Mouse (Mus musculus) midbrain, embryonic 16.5 days (tissue): ENCODE data around the gene Chd2. TPM values are rescaled to one million over a fixed set of nuclear protein-coding genes. Genes with fewer than 3 reads are reported as not detected.

ENCODE experiments used
- ATAC-seq: fragments of 200-750 bp; cut with Nextera tagmentation; 2 replicates; pipeline ENCODE4 v1.8.0; 2017; ENCODE audit warnings: moderate TSS enrichment
- H3K27ac ChIP-seq: fragments of 300-500 bp; sonication (generic); 2 replicates; pipeline ENCODE4 v1.5.1; 2014; ENCODE audit warnings: mild to moderate bottlenecking, low read length, mixed read lengths
- H3K27me3 ChIP-seq: fragments of 300-500 bp; sonication (generic); 2 replicates; pipeline ENCODE4 v1.6.1; 2014; ENCODE audit warnings: low read depth, low read length, mixed read lengths; ENCODE audit not compliant: control insufficient read depth, insufficient read depth
- H3K36me3 ChIP-seq: fragments of 300-500 bp; sonication (generic); 2 replicates; pipeline ENCODE4 v1.6.1; 2014; ENCODE audit warnings: mild to moderate bottlenecking, low read length, moderate library complexity, mixed read lengths; ENCODE audit not compliant: control insufficient read depth, insufficient read depth
- H3K4me1 ChIP-seq: fragments of 300-500 bp; sonication (generic); 2 replicates; pipeline ENCODE4 v1.6.1; 2014; ENCODE audit warnings: mild to moderate bottlenecking, low read length, mixed read lengths; ENCODE audit not compliant: control insufficient read depth, insufficient read depth
- H3K4me2 ChIP-seq: fragments of 300-500 bp; sonication (generic); 2 replicates; pipeline ENCODE4 v1.6.1; 2014; ENCODE audit warnings: mild to moderate bottlenecking, low read length, mixed read lengths
- H3K4me3 ChIP-seq: fragments of 300-500 bp; sonication (generic); 2 replicates; pipeline ENCODE4 v1.5.1; 2014; ENCODE audit warnings: low read depth, mild to moderate bottlenecking, low read length, moderate library complexity, mixed read lengths
- H3K9ac ChIP-seq: fragments of 300-500 bp; sonication (generic); 2 replicates; pipeline ENCODE4 v1.6.1; 2014; ENCODE audit warnings: low read depth, low read length, mixed read lengths
- H3K9me3 ChIP-seq: fragments of 300-500 bp; sonication (generic); replicated peaks from 2 replicates; pipeline ENCODE4 v1.6.1; 2014; ENCODE audit warnings: mild to moderate bottlenecking, low read length, mixed read lengths; ENCODE audit not compliant: control insufficient read depth, poor library complexity, severe bottlenecking
- whole genome bisulfite sequencing: fragments of 180-500 bp; shearing (Covaris S2); extraction: QIAGEN DNeasy Blood & Tissue Kit; methylation state at CpG from one replicate; pipeline ENCODE4 v1.1.7; 2014; 5-methylcytosine and 5-hydroxymethylcytosine counted together
- polyA plus RNA-seq: library from polyadenylated mRNA; unstranded; fragments of >200 nt; fragmentation: Nextera tagmentation; extraction: Ambion mirVana; gene quantifications from 2 replicates; pipeline ENCODE4 v1.2.1, GENCODE M21; 2015

Chd2 gene
- 44.8 and 49.0 TPM in 2 replicates for polyA plus RNA-seq

DNA sequence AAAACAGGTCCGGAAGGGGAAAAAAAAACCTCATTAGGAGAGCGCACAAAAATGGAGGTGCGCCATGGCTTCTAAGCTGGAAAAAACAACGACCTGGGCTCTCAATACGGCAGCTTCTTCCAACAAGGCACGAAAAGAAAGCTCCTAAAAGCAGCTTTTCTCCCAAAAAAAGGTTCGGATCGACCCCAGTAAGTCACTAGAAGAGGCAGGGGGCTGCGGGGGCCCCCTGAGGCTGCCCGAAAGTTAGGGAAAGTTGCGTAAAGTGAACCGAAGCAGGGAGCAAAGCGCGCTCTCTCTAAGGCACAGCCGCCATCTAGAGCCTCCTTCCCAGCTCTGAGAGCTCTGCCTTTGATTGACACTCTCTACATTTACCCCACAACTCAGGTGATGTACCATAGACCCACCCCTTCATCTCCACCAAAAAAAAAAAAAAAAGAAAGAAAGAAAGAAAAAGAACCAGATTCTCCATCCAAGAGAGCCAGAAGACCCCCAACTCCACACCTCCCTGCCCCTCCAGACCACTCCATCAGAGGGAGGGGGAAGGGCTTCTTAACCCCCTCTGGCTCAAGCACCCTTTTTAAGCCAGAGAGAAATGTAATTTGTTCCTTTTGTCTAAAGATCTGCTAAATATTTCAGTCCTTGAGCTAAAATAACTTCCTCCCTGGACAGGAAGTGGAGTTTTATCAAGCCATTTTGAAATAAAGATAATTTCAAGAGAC is at the start of gene Chd2:
Gene Chd2, minus strand, starts transcription at position 419 of the 719 bp plus-strand sequence.
- H3K27ac ChIP-seq, result peak within 1 kb of the TSS; percentile 95
- H3K9me3 ChIP-seq, result no peaks in the 10 kb centered on the region
- peak within 1 kb of the TSS; percentile 67 for H3K4me2 ChIP-seq
- 0 out of 2 replicates have a peak, but pooled peaks have one; percentile 37 for ATAC-seq
- no peaks in the 10 kb centered on the region for H3K36me3 ChIP-seq
- H3K27me3 ChIP-seq, result no peaks in the 10 kb centered on the region
- H3K4me1 ChIP-seq, result peaks cover 16% of the 10 kb centered on the region
- under 1% methylated on average over 15 of the region's 15 CpGs for WGBS
- peak within 1 kb of the TSS; percentile 72 for H3K9ac ChIP-seq
- peak within 1 kb of the TSS; percentile 64 for H3K4me3 ChIP-seq

DNA sequence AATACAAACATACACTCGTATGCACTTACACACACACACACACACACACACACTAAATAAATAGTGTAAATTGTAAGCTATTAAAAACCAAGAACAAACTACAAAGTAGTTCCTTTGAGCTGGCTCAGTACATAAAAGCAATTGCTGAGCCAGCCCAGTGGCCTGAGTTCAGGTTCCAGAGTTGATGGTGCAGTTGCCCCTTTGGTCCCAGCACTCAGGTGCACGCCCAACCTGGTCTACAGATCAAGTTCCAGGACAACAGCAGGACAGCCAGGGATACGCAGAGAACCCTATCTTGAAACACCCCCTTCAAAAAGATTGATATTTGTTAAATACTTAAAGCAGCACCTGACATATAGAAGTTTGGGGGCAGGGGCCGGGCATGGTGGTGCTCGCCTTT is 49.1 kb upstream of the Chd2 start:
- Histone ChIP-seq H3K9me3 (no peaks in the 10 kb centered on the region), H3K4me1 (peaks cover 19% of the 10 kb centered on the region)
- WGBS, result over 99% methylated on average over 5 of the region's 5 CpGs

DNA sequence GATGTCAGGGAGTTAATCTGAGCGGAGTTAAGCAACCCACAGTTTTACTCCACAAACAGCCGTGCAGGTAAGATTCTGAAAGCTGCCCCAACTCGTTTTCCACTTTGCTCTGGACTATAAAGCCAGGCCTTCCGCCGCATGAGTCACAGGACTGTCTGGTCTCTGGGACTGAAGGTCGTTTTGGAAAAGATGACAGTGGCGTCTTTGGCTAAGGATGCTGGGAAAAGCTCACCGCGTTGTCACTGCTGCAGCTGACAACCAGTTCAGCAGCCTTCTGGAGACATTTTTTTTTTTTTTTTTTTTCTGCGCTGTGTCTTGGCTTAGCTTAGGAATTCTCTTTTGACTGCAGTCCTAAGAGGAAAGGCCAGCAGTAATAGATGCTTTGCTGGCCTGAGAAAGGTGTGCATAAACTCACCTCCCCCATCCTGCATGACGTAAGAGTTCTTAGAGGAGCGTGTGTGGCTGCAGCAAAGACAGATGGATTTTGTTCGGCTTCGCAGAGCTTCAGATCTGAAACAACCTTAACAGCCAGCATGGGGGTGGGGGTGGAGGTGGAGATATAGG is 47.7 kb upstream of the Chd2 start:
- Histone ChIP-seq H3K36me3 (no peaks in the 10 kb centered on the region), H3K4me2 (peak overlapping the region; percentile 36), H3K9ac (peak overlapping the region; percentile 16; the same call in 1 of the 2 replicates), H3K27me3 (no peaks in the 10 kb centered on the region), H3K9me3 (no peaks in the 10 kb centered on the region), H3K27ac (peak overlapping the region; percentile 38), H3K4me1 (peaks cover 22% of the 10 kb centered on the region), H3K4me3 (no peak overlapping the region)
- 37% methylated on average over 14 of the region's 14 CpGs for WGBS
- ATAC-seq, result peak; percentile 14

More for the DNA sequence above, 49.1 kb upstream of the Chd2 start:
- no peak overlapping the region for H3K4me3 ChIP-seq
- no peak for ATAC-seq
- no peaks in the 10 kb centered on the region for H3K27me3 ChIP-seq
- no peaks in the 10 kb centered on the region for H3K36me3 ChIP-seq
- H3K4me2 ChIP-seq, result no peak overlapping the region
- no peak overlapping the region for H3K9ac ChIP-seq
- H3K27ac ChIP-seq, result no peak overlapping the region

DNA sequence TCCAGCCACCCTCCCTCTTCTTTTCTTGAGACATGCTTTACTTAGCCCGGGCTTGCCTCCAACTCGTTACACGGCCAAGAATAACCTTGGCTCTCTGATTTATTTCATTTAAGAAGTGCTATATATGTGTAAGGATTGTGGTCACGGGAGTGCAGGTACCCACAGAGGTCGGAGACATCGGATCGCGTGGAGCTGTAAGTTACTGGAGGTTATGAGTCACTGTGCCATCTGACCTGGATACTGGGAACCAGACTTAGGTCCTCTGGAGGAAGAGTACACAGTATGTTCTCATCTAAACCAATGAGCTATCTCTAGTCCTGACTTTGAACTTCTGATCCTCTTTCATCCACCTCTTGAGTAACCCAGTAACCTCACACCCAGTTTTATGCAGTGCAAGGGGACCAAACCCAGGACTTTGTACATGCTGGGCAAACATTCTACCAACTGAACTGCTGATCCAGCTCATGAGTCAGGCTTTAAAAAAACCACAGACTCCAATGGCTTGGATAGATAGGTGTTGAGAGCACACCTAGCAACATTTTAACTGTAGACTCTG is 46.8 kb upstream of the Chd2 start:
- no peak for ATAC-seq
- H3K36me3 ChIP-seq, result no peaks in the 10 kb centered on the region
- no peak overlapping the region for H3K9ac ChIP-seq
- no peak overlapping the region for H3K27ac ChIP-seq
- H3K27me3 ChIP-seq, result no peaks in the 10 kb centered on the region
- H3K9me3 ChIP-seq, result no peaks in the 10 kb centered on the region
- H3K4me2 ChIP-seq, result no peak overlapping the region
- 92% methylated on average over 8 of the region's 8 CpGs for WGBS
- peaks cover 15% of the 10 kb centered on the region for H3K4me1 ChIP-seq
- no peak overlapping the region for H3K4me3 ChIP-seq

DNA sequence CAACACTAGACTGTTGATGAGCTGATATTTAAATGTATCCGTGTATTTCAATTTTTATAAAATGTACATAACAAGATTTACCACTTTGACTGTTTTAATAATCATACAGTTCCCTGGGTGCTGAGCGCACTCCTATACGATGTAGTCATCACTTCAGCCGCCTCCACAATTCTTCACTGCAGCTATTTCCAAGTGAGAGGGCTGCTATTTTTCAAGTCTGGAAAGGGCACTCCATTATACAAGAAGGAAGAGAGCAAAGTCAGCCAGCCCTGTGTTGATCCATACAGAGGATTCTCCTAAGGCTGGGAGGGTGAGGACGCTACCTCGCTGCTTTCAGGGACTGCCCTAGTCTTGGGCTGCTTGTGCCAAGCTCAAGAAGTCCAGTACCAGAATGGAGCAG is 45.1 kb upstream of the Chd2 start:
- Histone ChIP-seq H3K4me1 (peaks cover 15% of the 10 kb centered on the region), H3K4me3 (no peak overlapping the region), H3K27ac (no peak overlapping the region), H3K27me3 (no peaks in the 10 kb centered on the region), H3K36me3 (no peaks in the 10 kb centered on the region), H3K9ac (no peak overlapping the region), H3K4me2 (no peak overlapping the region), H3K9me3 (no peaks in the 10 kb centered on the region)
- ATAC-seq, result no peak
- 92% methylated on average over 6 of the region's 6 CpGs for WGBS

DNA sequence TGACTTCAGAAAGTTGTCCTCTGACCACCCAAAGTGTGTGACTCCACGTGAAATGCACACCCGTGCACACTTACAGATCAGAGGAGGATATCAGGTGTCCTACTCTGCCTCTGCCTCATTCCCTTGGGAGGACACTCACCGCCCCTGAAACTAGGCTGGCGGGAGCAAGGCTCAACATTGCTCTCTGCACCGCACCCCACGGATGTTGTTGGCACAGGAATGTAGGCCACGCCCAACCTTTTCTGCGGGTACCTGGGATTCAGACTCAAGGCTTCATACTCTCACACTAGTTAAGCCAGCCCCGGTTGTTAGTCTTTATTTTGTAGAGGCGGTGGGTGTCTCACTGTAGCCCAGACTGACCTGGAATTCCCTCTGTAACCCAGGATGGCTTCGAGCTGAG is 44.6 kb upstream of the Chd2 start:
- H3K4me2 ChIP-seq, result no peak overlapping the region
- H3K9me3 ChIP-seq, result no peaks in the 10 kb centered on the region
- H3K4me3 ChIP-seq, result no peak overlapping the region
- no peak for ATAC-seq
- H3K9ac ChIP-seq, result no peak overlapping the region
- H3K4me1 ChIP-seq, result peaks cover 15% of the 10 kb centered on the region
- no peaks in the 10 kb centered on the region for H3K27me3 ChIP-seq
- WGBS, result 81% methylated on average over 11 of the region's 11 CpGs
- H3K27ac ChIP-seq, result no peak overlapping the region
- no peaks in the 10 kb centered on the region for H3K36me3 ChIP-seq

DNA sequence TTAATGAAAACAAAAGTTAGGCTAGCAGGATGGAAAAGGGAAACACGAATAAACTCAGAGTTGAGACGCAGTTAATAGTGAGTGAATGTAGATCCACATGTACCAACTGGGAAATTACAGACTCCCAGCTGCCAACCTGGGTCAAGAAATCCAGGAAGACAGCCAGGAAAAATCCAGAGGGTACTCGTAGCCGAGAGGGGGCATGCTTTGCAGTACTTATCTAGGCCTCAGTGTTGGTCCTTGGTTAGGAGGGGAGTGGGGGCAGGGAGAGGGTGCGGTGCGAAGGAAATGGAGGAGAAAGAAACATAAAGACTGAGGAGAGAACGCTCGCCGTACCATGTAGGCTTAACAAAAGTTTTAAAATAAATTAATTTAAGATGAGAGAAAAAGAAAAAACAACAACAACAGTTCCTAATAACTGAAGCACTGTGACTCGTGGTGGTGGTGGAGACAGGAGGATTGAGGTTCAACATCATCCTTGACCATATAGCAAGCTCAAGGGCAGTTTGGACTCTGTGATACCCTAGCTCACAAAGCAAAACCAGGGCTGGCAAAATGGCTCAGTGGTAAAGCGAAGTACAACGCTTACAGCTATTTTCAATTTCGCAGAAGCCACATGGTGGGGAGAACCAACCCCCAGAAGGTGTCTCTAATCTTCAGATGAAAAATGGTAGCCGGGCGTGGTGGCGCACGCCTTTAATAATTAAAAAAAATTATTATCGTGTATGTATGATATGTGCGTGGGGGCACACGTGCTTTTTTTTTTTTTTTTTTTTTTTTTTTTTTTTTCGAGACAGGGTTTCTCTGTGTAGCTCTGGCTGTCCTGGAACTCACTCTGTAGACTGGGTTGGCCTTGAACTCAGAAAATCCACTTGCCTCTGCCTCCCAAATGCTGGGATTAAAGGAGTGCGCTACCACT is 43.7 kb upstream of the Chd2 start:
- Histone ChIP-seq H3K9me3 (no peaks in the 10 kb centered on the region), H3K4me2 (no peak overlapping the region), H3K36me3 (no peaks in the 10 kb centered on the region), H3K9ac (no peak overlapping the region), H3K27ac (peak overlapping the region; percentile 50; the same call in 1 of the 2 replicates), H3K4me1 (peaks cover 15% of the 10 kb centered on the region), H3K27me3 (no peaks in the 10 kb centered on the region), H3K4me3 (no peak overlapping the region)
- no peak for ATAC-seq
- WGBS, result 83% methylated on average over 21 of the region's 22 CpGs

DNA sequence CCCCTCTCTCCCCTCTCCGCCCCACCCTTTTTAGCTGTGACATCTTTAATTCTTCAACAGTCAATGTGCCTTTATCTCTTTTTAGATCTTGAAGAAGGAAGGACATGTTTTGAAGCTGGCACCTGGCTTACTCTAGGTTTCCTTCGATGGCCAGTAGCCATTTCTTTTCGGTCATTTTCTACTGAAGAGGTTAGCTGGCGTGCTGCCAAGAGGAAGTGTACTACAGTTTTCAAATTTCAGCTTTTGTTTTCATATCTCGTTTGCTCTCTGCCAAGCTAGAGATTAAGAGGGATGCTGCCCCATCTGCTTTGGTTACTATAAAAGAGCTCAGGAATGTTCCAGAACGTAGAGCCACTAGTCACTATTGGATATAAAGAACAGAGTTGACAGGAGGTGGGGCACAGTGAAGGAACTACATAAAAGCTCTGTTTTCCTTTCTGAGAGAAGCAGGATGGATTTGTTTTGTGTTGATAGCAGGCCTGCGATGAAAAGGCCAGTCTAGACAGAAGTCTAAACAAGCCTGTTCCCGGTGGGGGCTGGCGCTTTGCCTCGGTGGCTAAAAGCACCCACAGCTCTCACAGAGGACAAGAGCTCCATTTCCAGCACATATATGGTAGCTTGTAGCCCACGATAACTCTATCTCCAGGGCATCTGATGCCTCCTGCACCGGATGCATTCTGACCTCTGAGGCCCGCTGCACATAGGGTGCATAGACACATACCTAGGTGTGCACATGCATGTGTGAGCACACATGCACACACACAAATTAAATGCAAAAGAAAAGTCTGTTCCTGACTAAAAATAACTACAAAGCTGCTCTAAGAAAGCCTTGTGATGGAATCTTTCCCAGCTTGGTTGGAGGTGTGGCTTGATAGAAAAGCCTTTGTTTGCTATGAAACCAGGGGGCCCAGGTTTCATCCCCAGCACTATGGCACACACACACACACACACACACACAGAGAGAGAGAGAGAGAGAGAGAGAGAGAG is 42.7 kb upstream of the Chd2 start:
- H3K27ac ChIP-seq, result peak overlapping the region; percentile 78
- H3K27me3 ChIP-seq, result no peaks in the 10 kb centered on the region
- 31% methylated on average over 13 of the region's 13 CpGs for WGBS
- peak; percentile 57 for ATAC-seq
- H3K9ac ChIP-seq, result no peak overlapping the region
- no peak overlapping the region for H3K4me3 ChIP-seq
- no peaks in the 10 kb centered on the region for H3K9me3 ChIP-seq
- no peaks in the 10 kb centered on the region for H3K36me3 ChIP-seq
- H3K4me1 ChIP-seq, result peaks cover 14% of the 10 kb centered on the region
- 0 out of 2 replicates have a peak overlapping the region, but pooled peaks have one; percentile 20 for H3K4me2 ChIP-seq
